Mouse (Mus musculus): ENCODE data around the gene Ppm1h.

The Ppm1h gene

DNA sequence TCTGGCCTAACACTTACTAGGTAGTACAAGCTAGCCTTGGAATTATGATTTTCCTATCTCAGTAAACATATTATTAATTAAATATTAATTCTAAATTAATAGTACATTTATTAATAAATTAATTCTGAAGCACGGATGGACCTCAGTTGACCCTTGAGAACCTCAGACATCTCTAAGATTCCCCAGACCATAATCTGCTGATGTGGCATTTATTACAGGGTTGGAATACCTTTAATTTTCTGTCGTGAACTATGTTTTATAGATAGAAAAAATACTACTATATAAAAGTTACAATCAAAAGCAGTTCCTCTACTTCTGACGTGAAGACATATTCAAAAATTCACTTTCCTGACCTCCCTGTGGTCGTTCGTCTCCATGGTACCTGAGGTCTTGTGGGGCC lies 19.8 kb downstream of the Ppm1h start:
- ATAC-seq (ENCODE audit: low TSS enrichment) = no peak

GRCm38 (mm10) chr10:122704901-122705300 lies 26.3 kb downstream of the Ppm1h start:
- no peak for ATAC-seq (ENCODE audit: low TSS enrichment)

GRCm38 (mm10) chr10:122705457-122705856 lies 26.9 kb downstream of the Ppm1h start:
- ATAC-seq (ENCODE audit: low TSS enrichment) = no peak

DNA sequence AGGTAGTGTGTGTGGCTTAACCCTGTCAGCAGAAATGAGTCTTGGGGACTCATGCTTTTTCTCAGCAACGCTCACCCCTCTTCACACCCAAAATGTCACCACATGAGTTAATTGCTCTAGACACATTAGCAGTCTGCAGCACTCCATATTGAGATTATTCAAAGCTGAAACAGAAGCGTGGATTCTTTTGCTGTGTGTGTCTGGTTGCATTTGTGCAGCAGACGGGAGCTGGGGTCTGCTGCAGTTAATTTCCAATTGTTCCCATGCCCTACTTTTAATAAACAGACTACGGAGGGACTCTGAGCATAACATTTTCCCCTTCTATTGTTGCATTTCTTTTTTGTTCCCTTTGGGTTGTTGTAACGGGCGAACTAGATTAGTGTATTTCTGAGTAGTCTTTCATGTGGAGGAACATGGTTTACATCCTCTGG lies 32.8 kb downstream of the Ppm1h start:
- no peak for ATAC-seq (ENCODE audit: low TSS enrichment)

- ATAC-seq (ENCODE audit: low TSS enrichment) = no peak
Measured at GRCm38 (mm10) chr10:122712307-122712706, 33.7 kb downstream of the Ppm1h start.

DNA sequence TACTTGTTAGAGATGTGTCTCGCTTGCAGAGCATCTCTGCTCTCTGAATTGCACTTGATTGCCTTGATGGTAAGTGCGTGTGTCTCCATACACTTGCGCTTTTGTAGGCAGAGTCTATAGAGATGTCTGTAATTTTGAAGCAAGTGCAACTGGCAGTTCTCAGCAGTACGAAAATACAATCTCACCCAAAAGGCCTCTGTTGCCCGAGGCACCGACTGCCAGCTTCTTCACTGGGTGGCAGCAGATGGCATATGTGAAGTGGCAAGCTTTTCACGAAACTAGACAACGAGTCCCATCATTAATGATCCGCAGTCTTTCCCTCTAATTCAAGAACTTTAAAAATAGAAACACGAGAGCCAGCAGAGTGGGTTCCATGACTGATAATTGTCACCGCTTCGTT lies 37.3 kb downstream of the Ppm1h start:
- peak; percentile 32; the same call in 1 of the 2 replicates for ATAC-seq (ENCODE audit: low TSS enrichment)

GRCm38 (mm10) chr10:122716286-122716685 lies 37.7 kb downstream of the Ppm1h start:
- peak; percentile 7 for ATAC-seq (ENCODE audit: low TSS enrichment)

- peak; percentile 56 for ATAC-seq (ENCODE audit: low TSS enrichment)
Measured at GRCm38 (mm10) chr10:122716739-122717474, 38.3 kb downstream of the Ppm1h start.

DNA sequence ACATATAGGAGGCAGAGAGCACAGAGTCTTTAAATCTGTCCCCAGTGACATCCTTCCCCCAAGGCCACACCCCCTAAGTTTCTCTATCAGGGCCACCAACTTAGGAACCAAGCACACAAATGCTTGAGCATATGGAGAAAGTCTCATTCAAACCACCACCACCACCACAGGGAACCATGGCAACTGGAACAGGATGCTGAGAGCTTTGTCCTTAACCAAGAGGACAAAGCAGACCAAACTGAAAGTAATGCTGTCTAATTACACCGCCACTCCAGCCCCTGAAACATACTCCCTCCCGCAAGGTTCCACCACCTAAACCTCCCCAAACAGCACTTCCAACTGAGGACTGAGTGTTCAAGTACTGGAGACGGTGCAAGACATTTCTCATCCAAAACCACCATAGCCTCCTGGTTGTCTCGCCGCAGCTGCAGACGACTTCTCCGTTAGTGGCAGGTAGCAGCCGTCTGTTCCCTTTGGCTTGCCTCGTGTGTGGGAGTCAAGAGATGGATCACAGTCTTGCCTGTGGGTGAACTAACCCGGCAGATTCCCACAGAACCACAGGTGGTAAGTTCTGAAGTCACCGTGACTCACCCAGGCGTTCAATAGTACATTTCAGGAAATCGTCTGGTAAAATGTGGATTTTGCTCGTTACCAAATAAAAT lies 39.3 kb downstream of the Ppm1h start:
- peak; percentile 73 for ATAC-seq (ENCODE audit: low TSS enrichment)

DNA sequence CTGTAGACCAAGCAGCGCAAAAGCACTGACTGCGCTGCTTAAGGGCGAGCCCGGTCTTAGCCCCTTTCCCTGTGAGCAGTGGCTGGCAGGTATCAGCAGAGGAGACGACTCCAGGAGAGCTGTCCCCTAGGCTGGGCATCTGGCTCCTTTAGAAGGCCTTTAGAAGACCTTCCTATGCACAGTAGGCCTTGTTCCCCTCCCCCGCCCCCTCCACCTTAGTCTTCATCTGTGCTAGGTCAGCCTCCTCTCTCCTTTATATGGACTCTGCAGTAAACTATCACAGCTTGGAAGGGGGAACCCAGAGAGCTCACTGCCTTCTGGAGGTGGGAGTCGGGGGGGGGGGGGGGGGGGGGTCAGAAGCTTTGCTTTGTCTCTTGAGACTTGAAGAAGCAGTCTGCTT lies 40.4 kb downstream of the Ppm1h start:
- ATAC-seq (ENCODE audit: low TSS enrichment) = no peak

- no peak for ATAC-seq (ENCODE audit: low TSS enrichment)
Measured at GRCm38 (mm10) chr10:122722111-122722510, 43.5 kb downstream of the Ppm1h start.

GRCm38 (mm10) chr10:122724692-122725091 lies 46.1 kb downstream of the Ppm1h start:
- ATAC-seq (ENCODE audit: low TSS enrichment) = peak; percentile 97

GRCm38 (mm10) chr10:122727228-122727627 lies 48.7 kb downstream of the Ppm1h start:
- no peak for ATAC-seq (ENCODE audit: low TSS enrichment)

DNA sequence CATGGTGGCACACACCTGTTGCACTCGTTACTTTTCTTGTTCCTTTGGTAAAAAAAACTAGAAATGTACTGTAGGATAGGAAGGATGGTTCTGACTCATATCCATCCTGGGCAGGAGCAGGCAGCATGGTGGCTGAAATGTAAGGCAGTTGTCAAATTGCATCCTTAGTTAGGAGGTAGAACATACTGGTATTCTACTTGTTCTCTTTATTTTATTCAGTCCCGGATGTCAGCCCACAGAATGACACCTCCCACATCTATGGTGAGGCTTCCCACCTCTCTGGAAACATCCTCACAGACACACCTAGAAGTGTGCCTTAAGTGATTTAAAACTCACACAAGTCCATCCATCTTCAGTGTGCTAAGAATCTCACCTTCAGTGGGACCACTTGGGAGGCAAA lies 49.6 kb downstream of the Ppm1h start:
- ATAC-seq (ENCODE audit: low TSS enrichment) = peak; percentile 22; the same call in 1 of the 2 replicates

GRCm38 (mm10) chr10:122732146-122732545 lies 53.6 kb downstream of the Ppm1h start:
- no peak for ATAC-seq (ENCODE audit: low TSS enrichment)

DNA sequence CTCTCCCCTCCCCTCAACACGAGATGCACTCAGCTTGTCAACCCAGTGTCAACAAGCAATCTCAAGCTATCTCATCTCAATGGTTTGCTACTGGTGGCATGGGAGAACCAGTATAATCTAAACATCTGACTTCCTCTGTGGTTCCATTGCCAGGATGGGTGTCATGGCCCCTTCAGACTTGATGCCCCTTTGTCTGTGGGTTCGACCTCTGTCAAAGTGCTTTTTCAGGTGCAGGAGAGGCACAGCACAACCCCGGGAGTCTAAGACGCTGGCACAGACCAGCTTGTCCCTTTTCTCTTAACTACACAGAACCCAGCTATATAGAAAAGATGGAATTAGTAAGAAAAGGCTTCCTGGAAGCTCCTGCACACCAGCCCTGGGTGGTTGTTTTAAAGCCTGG lies 56.0 kb downstream of the Ppm1h start:
- no peak for ATAC-seq (ENCODE audit: low TSS enrichment)

- no peak for ATAC-seq (ENCODE audit: low TSS enrichment)
Measured at GRCm38 (mm10) chr10:122735284-122735784, 56.8 kb downstream of the Ppm1h start.

DNA sequence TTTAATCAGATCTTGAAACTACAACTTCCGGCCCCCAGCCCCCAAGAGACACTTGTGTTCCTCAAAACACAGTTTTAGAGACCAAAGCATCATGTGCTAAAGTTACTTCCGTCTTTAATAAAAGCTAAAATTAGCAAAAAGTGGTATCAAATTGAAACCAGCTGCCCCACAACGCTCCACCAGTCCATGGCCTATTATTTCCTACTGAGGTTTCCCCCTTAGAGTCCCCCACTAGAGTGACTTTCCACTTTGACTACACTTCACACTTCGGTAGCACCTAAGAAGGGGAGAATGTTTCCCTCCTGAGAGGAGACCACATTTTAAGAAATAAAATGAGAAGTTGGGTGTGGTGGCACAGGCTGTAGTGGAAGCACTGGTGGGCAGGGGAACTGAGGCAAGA lies 58.3 kb downstream of the Ppm1h start:
- no peak for ATAC-seq (ENCODE audit: low TSS enrichment)

GRCm38 (mm10) chr10:122738526-122738925 lies 60.0 kb downstream of the Ppm1h start:
- ATAC-seq (ENCODE audit: low TSS enrichment) = peak; percentile 66

GRCm38 (mm10) chr10:122739037-122739436 lies 60.5 kb downstream of the Ppm1h start:
- ATAC-seq (ENCODE audit: low TSS enrichment) = peak; percentile 25

- ATAC-seq (ENCODE audit: low TSS enrichment) = 0 out of 2 replicates have a peak, but pooled peaks have one; percentile 14
Measured at GRCm38 (mm10) chr10:122740117-122740516, 61.6 kb downstream of the Ppm1h start.

- 0 out of 2 replicates have a peak, but pooled peaks have one; percentile 15 for ATAC-seq (ENCODE audit: low TSS enrichment)
Measured at GRCm38 (mm10) chr10:122741191-122741590, 62.6 kb downstream of the Ppm1h start.

DNA sequence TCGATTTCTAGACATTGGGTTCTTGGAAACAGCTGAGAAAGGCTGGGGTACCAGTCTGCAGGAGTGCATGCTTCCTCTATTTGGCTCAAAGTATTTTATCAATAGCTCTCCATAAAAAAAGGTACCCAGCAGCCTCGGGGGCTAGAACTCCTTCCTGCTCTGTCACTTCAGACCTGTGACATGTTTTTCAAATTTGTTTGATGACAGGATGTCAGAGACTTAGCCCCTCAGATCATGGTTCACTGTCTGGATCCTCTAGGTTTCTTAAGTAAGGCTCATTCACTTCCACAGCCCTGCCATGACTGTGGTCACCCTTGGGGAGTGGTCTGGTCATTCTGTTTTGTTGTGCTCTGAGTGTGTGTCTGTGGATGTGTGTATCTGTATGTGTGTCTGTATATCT lies 63.6 kb downstream of the Ppm1h start:
- no peak for ATAC-seq (ENCODE audit: low TSS enrichment)

Data from frontal cortex, adult (tissue).